ENCODE assay signal across 9 mouse cellular contexts in the genomic region with DNA sequence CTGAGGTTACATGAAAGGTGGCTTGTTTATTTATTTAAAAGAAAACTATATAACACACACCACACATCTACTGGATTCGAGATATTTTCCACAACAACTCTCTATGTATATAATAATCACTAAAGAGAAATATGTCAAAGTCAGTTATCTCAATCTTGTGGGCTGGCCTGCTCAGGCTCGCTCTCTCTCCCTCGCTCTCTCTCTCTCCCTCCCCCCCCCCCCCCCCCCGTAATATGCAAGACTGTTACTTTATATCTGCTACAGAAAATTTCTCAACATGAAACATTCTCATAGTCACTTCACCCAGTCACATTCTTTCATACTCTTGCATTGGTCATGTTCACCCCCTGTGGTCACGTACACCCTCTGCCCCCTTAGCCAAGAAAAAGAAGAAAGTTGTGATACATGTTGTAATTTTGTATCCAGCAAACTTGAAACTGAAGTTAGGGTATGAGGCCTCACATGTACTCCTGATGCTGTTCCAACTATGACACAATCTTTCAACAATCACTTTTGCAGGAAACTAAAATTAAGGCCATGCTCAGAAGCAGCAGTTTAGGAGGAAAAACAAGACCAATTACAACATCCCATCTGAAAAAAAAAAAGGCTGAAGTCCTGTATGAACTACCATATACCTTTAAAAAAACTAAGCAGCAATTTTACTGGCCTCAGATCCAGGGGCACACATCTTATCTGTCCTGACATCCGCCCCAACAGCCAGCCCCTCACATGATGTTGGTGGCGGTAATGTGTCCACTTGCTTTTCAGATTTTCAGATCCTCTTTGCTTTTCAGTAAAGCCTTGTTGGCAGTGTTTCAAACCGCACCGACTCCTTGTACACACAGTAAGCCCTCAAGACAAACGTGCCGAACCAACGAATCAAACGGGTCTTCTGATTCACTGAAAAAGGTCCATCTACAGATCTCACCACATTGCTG. TPM values are rescaled to one million over a fixed set of nuclear protein-coding genes. Genes with fewer than 3 reads are reported as not detected.
DNase-seq lines count a peak whose midpoint lies in the region; ATAC-seq and TF ChIP-seq lines count a peak whose summit lies in the region.
"Had no signal": no experiment of that assay in that cellular context is flagged by ENCODE, and none has a peak within 500 bp of the region (broad histone marks: within the 10 kb centered on the region; RNA-seq: fewer than 3 reads in every experiment).

No protein-coding gene starts in this region.

- in situ Hi-C loops in CH12.LX (cut with MboI; ENCODE audit: low pct_ligation_motif_present, low pct_unique_long_range_greater_than_20kb, low sequenced_read_pairs), result no loop called here

- ATAC-seq in intestine, postnatal 0 days, result no peak

- intact Hi-C loops in heart, adult 2 months (cut with DNase I), result no loop called here

- TF ChIP-seq CTCF in heart, adult 2 months (IDR thresholded peaks at IDR 0.05), result no peak
- TF ChIP-seq CTCF in CH12.LX (conservative IDR thresholded peaks at IDR 0.05 in 1 of 2, IDR thresholded peaks at IDR 0.05 in 1 of 2; ENCODE audit: low read depth in 2 of 2, low read length in 2 of 2), result no peak
- no peak for TF ChIP-seq CTCF in intestine, postnatal 0 days (IDR thresholded peaks at IDR 0.05; ENCODE audit: low read depth)

- peak; percentile 53 to 60 for DNase-seq in heart, adult 2 months
- DNase-seq in heart, embryonic 10.5 days (ENCODE audit: low spot score), result no peak
- DNase-seq in CH12.LX (ENCODE audit: extremely low read depth), result no peak
- peak; percentile 8 for DNase-seq in gonadal fat pad, adult 2 months (ENCODE audit: low read depth)
- DNase-seq in lung, postnatal 25 days (ENCODE audit: low spot score), result peak; percentile 47
- no peak for DNase-seq in frontal cortex, postnatal 14 days (ENCODE audit: low spot score in 2 of 2)
- DNase-seq in yolk sac, embryonic 10.5 days (ENCODE audit: low spot score), result no peak
- DNase-seq: cerebellum, adult 2 months had no signal

- dilution Hi-C loops in CH12.LX (cut with MboI; ENCODE audit: extremely low pct_ligation_motif_present, extremely low pct_unique_long_range_greater_than_20kb, low sequenced_read_pairs), result no loop called here

- 40% methylated on average over 13 of the region's 13 CpGs for WGBS in heart, adult 2 months
- 81% methylated on average over 13 of the region's 13 CpGs for WGBS in heart, embryonic 10.5 days
- WGBS in intestine, postnatal 0 days, result 65% methylated on average over 13 of the region's 13 CpGs

- TF ChIP-seq EP300 in heart, adult 2 months (IDR thresholded peaks at IDR 0.05; ENCODE audit: insufficient read depth, low read depth, low read length), result no peak
- no peak for TF ChIP-seq EP300 in CH12.LX (IDR thresholded peaks at IDR 0.05; ENCODE audit: low read length)

- peaks cover 10% of the 10 kb centered on the region for H3K79me2 ChIP-seq in heart, adult 2 months (replicated peaks; ENCODE audit: control insufficient read depth, insufficient read depth, low read length)
- H3K79me2 ChIP-seq in CH12.LX (replicated peaks; ENCODE audit: control insufficient read depth, extremely low read depth, insufficient read depth, poor library complexity, severe bottlenecking), result no peaks in the 10 kb centered on the region

- H3K27ac ChIP-seq in heart, adult 2 months, result peak overlapping the region; percentile 64
- no peak overlapping the region for H3K27ac ChIP-seq in heart, embryonic 10.5 days
- H3K27ac ChIP-seq in CH12.LX (ENCODE audit: insufficient read depth, low read depth), result no peak overlapping the region
- no peak overlapping the region for H3K27ac ChIP-seq in intestine, postnatal 0 days (ENCODE audit: low read depth, low read length)

- H3K36me3 ChIP-seq in heart, adult 2 months (ENCODE audit: control insufficient read depth, insufficient read depth, low read length), result peaks cover 42% of the 10 kb centered on the region
- H3K36me3 ChIP-seq in heart, embryonic 10.5 days, result no peaks in the 10 kb centered on the region
- no peaks in the 10 kb centered on the region for H3K36me3 ChIP-seq in CH12.LX (replicated peaks in 1 of 2; ENCODE audit: control insufficient read depth in 1 of 2, insufficient read depth in 1 of 2, low read length in 1 of 2)
- no peaks in the 10 kb centered on the region for H3K36me3 ChIP-seq in intestine, postnatal 0 days (ENCODE audit: control insufficient read depth, insufficient read depth)

- peaks cover 38% of the 10 kb centered on the region for H3K4me1 ChIP-seq in heart, adult 2 months (ENCODE audit: control insufficient read depth, insufficient read depth, low read length)
- peaks cover 17% of the 10 kb centered on the region for H3K4me1 ChIP-seq in heart, embryonic 10.5 days
- H3K4me1 ChIP-seq in CH12.LX (ENCODE audit: control insufficient read depth in 1 of 2, insufficient read depth in 2 of 2), result peaks cover 0 to 16% of the 10 kb centered on the region in 2 experiments; a peak in 2 of 4 replicates
- no peaks in the 10 kb centered on the region; the same call in 1 of the 2 replicates for H3K4me1 ChIP-seq in intestine, postnatal 0 days (replicated peaks; ENCODE audit: control insufficient read depth, insufficient read depth, low read length)

- H3K9me3 ChIP-seq in heart, embryonic 10.5 days, result no peaks in the 10 kb centered on the region
- peaks cover 4% of the 10 kb centered on the region for H3K9me3 ChIP-seq in CH12.LX (replicated peaks; ENCODE audit: low read length)
- no peaks in the 10 kb centered on the region for H3K9me3 ChIP-seq in intestine, postnatal 0 days (ENCODE audit: control insufficient read depth)

- H3K9ac ChIP-seq in heart, adult 2 months (ENCODE audit: low read depth, low read length), result peak overlapping the region; percentile 41
- no peak overlapping the region for H3K9ac ChIP-seq in CH12.LX (ENCODE audit: insufficient read depth, low read depth)
- no peak overlapping the region for H3K9ac ChIP-seq in intestine, postnatal 0 days (ENCODE audit: low read depth, low read length)

- TF ChIP-seq POLR2A in heart, adult 2 months (IDR thresholded peaks at IDR 0.05; ENCODE audit: insufficient read depth, low read depth, low read length), result no peak
- no peak for TF ChIP-seq POLR2A in CH12.LX (IDR thresholded peaks at IDR 0.05; ENCODE audit: low read depth, low read length)

- no peaks in the 10 kb centered on the region for H3K27me3 ChIP-seq in heart, adult 2 months (ENCODE audit: control insufficient read depth, insufficient read depth, low read length)
- no peaks in the 10 kb centered on the region for H3K27me3 ChIP-seq in heart, embryonic 10.5 days (ENCODE audit: insufficient read depth, poor library complexity, severe bottlenecking)
- no peaks in the 10 kb centered on the region for H3K27me3 ChIP-seq in CH12.LX (replicated peaks)
- no peaks in the 10 kb centered on the region for H3K27me3 ChIP-seq in intestine, postnatal 0 days (replicated peaks; ENCODE audit: control insufficient read depth, insufficient read depth, low read length)

- no peak for TF ChIP-seq RAD21 in CH12.LX (IDR thresholded peaks at IDR 0.05; ENCODE audit: low read depth, low read length)

- no peak overlapping the region for H3K4me2 ChIP-seq in CH12.LX (ENCODE audit: insufficient read depth, low read depth, poor library complexity, severe bottlenecking)
- no peak overlapping the region for H3K4me2 ChIP-seq in intestine, postnatal 0 days (replicated peaks; ENCODE audit: low read depth)

- no peak overlapping the region for H3K4me3 ChIP-seq in heart, adult 2 months
- no peak overlapping the region for H3K4me3 ChIP-seq in heart, embryonic 10.5 days
- H3K4me3 ChIP-seq in CH12.LX (replicated peaks in 1 of 3; ENCODE audit: low read depth in 2 of 3, low read length in 2 of 3, poor library complexity in 1 of 3), result no peak overlapping the region
- no peak overlapping the region for H3K4me3 ChIP-seq in intestine, postnatal 0 days (ENCODE audit: low read depth, low read length)

TF ChIP-seq in CH12.LX, 34 proteins besides CTCF, POLR2A, EP300 and RAD21:
- TF ChIP-seq BHLHE40 (IDR thresholded peaks at IDR 0.05; ENCODE audit: low read depth, low read length), result peak; percentile 23; the same call in 1 of the 2 replicates
- TF ChIP-seq USF2 (conservative IDR thresholded peaks at IDR 0.05; ENCODE audit: low read depth, low read length), result no peak

RNA-seq across cellular contexts. Expression of a gene that starts 52.6 kb away (rescaled TPM):
- 10 to 100 TPM; 31.7 to 36.2 TPM for total RNA-seq in heart, adult 2 months (2021)
- 10.6 and 15.4 TPM in 2 replicates for polyA plus RNA-seq in heart, adult 2 months (2012; rRNA removed)
- polyA plus RNA-seq in heart, embryonic 10.5 days (2016; fragmentation: Nextera tagmentation; extraction: Ambion mirVana), result 4.4 and 4.8 TPM in 2 replicates
- total RNA-seq in CH12.LX (2012; rRNA removed), result 0.72 and 0.92 TPM in 2 replicates
- total RNA-seq in CH12.LX (2014; rRNA removed), result 2.4 and 2.6 TPM in 2 replicates
- 2.1 and 3.1 TPM in 2 replicates for polyA plus RNA-seq in CH12.LX (2012; ENCODE audit: insufficient read length, low read depth)
- polyA plus RNA-seq in gonadal fat pad, adult 2 months (2012; rRNA removed), result 9.5 and 10.5 TPM in 2 replicates
- 3.2 and 4.1 TPM in 2 replicates for polyA plus RNA-seq in intestine, postnatal 0 days (2015; fragmentation: Nextera tagmentation; extraction: Ambion mirVana)

Comparison
In these comparisons a context has a peak if more than half of its experiments do, and no peak if none do; other contexts are left out.
1. DNase-seq: peak in heart, adult 2 months (2 of 2), gonadal fat pad, adult 2 months (single experiment) and lung, postnatal 25 days (single experiment); none in heart, embryonic 10.5 days (single experiment), CH12.LX (single experiment), frontal cortex, postnatal 14 days (0 of 2) and yolk sac, embryonic 10.5 days (single experiment).